Mouse (Mus musculus): ENCODE data around the gene Smok3c. TPM values are rescaled to one million over a fixed set of nuclear protein-coding genes. Genes with fewer than 3 reads are reported as not detected.
A peak's percentile ranks its signal among the peaks of the same experiment; 100 is the strongest.
"Not testable (repeated sequence)": the region's sequence is repeated elsewhere in the genome, so short reads cannot be mapped to it uniquely, and the experiment has no call there.

Smok3c gene
- not detected in 2 replicates for polyA plus RNA-seq (2012; rRNA removed)

GRCm38 (mm10) chr5:138052894-138053293 is at the start of gene Smok3c:
Smok3c (plus strand) TSS chr5:138053194.
- not testable (repeated sequence) for DNase-seq; H3K4me3 ChIP-seq (ENCODE audit: insufficient read depth, low read depth, low read length); H3K36me3 ChIP-seq (ENCODE audit: control insufficient read depth, insufficient read depth, low read length); H3K27me3 ChIP-seq (replicated peaks; ENCODE audit: control insufficient read depth, insufficient read depth, low read length); H3K4me1 ChIP-seq (ENCODE audit: control insufficient read depth, insufficient read depth, low read length); H3K27ac ChIP-seq (ENCODE audit: insufficient read depth, low read depth, low read length)
- no CpG with 5 or more reads among the region's 5 CpGs for WGBS

DNA sequence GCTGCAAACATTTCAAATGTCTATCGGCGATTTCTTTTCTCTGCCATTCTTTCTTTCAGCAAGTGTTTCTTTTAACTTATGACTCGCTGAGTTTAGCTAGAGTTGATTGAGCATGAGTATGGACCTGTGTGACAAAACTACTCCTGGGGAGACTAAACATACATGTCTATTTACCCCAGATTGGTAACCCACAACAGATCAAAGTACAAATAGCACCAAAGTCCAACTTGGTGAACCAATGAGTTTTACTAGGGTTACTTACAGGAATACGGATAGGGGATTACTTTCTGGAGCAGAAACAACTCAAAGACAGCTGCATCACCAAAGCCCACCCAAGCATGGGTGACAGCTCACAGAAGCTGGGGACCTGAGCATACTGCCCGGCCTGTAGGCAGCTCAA is 43.6 kb upstream of the Smok3c start:
- TF ChIP-seq POLR2A (IDR thresholded peaks at IDR 0.05; ENCODE audit: low read depth, low read length): no peak
- no peak for TF ChIP-seq CTCF (conservative IDR thresholded peaks at IDR 0.05; ENCODE audit: insufficient read depth, insufficient read length, low read depth, low read length)
- no peak overlapping the region for H3K4me3 ChIP-seq (ENCODE audit: insufficient read depth, low read depth, low read length)
- H3K36me3 ChIP-seq (ENCODE audit: control insufficient read depth, insufficient read depth, low read length): no peaks in the 10 kb centered on the region
- no peaks in the 10 kb centered on the region for H3K27me3 ChIP-seq (replicated peaks; ENCODE audit: control insufficient read depth, insufficient read depth, low read length)
- peaks cover 5% of the 10 kb centered on the region; the same call in 1 of the 2 replicates for H3K4me1 ChIP-seq (ENCODE audit: control insufficient read depth, insufficient read depth, low read length)
- H3K27ac ChIP-seq (ENCODE audit: insufficient read depth, low read depth, low read length): peak overlapping the region; percentile 34; the same call in 1 of the 2 replicates
- WGBS: 59% methylated on average over 5 of the region's 5 CpGs
- DNase-seq: peak; percentile 67

- WGBS: 80% methylated on average over 5 of the region's 5 CpGs
- no peak for TF ChIP-seq CTCF (conservative IDR thresholded peaks at IDR 0.05; ENCODE audit: insufficient read depth, insufficient read length, low read depth, low read length)
- no peak for TF ChIP-seq POLR2A (IDR thresholded peaks at IDR 0.05; ENCODE audit: low read depth, low read length)
- no peak overlapping the region for H3K4me3 ChIP-seq (ENCODE audit: insufficient read depth, low read depth, low read length)
- DNase-seq: no peak
- H3K27ac ChIP-seq (ENCODE audit: insufficient read depth, low read depth, low read length): no peak overlapping the region
- peaks cover 5% of the 10 kb centered on the region; the same call in 1 of the 2 replicates for H3K4me1 ChIP-seq (ENCODE audit: control insufficient read depth, insufficient read depth, low read length)
- no peaks in the 10 kb centered on the region for H3K27me3 ChIP-seq (replicated peaks; ENCODE audit: control insufficient read depth, insufficient read depth, low read length)
- no peaks in the 10 kb centered on the region for H3K36me3 ChIP-seq (ENCODE audit: control insufficient read depth, insufficient read depth, low read length)
These were observed 40.6 kb upstream of the Smok3c start for GRCm38 (mm10) chr5:138012382-138012781.

DNA sequence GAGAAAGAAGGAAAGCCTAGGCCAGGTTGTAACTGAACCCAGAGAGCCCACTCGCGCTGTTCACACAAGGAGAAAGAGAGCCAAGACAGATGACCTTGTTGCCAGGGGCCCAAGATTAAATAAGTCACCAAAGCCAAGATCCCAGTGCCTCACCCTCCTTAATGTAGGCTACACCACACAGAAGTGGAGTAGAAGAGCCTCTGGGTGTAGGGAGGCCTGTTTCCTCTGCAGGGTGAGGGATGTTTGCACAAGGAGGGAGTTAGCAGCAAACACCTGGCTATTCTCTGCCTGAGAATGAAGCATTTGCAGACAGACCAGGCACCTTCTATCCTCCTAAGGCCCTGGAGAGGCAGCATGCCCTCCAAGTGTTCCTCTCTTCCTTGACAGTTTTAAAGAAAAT is 36.5 kb upstream of the Smok3c start:
- Histone ChIP-seq H3K4me3 (ENCODE audit: insufficient read depth, low read depth, low read length) (no peak overlapping the region), H3K27me3 (replicated peaks; ENCODE audit: control insufficient read depth, insufficient read depth, low read length) (no peaks in the 10 kb centered on the region), H3K27ac (ENCODE audit: insufficient read depth, low read depth, low read length) (no peak overlapping the region), H3K4me1 (ENCODE audit: control insufficient read depth, insufficient read depth, low read length) (no peaks in the 10 kb centered on the region), H3K36me3 (ENCODE audit: control insufficient read depth, insufficient read depth, low read length) (no peaks in the 10 kb centered on the region)
- DNase-seq: no peak
- 92% methylated on average over 2 of the region's 2 CpGs for WGBS
- no peak for TF ChIP-seq CTCF (conservative IDR thresholded peaks at IDR 0.05; ENCODE audit: insufficient read depth, insufficient read length, low read depth, low read length)
- no peak for TF ChIP-seq POLR2A (IDR thresholded peaks at IDR 0.05; ENCODE audit: low read depth, low read length)

DNA sequence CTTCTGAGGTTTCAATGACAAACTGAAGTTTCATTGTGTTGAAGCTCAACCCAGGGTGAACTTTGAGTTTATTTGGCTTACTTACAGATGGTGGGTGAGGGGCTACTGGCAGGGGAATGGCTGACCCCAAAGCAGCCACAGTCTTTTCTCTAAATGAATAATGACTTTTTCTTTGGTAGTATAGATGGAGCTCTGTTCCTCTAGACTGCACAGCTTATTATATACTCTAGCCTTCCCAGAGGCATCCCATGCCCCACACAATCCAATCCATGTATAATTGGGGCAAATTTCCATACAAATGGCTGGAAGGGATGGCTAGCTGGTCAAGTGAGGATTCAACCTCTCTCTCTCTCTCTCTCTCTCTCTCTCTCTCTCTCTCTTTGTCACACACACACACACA is 36.0 kb upstream of the Smok3c start:
- Histone ChIP-seq H3K27ac (ENCODE audit: insufficient read depth, low read depth, low read length) (no peak overlapping the region), H3K36me3 (ENCODE audit: control insufficient read depth, insufficient read depth, low read length) (no peaks in the 10 kb centered on the region), H3K4me3 (ENCODE audit: insufficient read depth, low read depth, low read length) (no peak overlapping the region), H3K4me1 (ENCODE audit: control insufficient read depth, insufficient read depth, low read length) (no peaks in the 10 kb centered on the region), H3K27me3 (replicated peaks; ENCODE audit: control insufficient read depth, insufficient read depth, low read length) (no peaks in the 10 kb centered on the region)
- TF ChIP-seq CTCF (conservative IDR thresholded peaks at IDR 0.05; ENCODE audit: insufficient read depth, insufficient read length, low read depth, low read length) (no peak), POLR2A (IDR thresholded peaks at IDR 0.05; ENCODE audit: low read depth, low read length) (no peak)
- no peak for DNase-seq

- H3K27ac ChIP-seq (ENCODE audit: insufficient read depth, low read depth, low read length); H3K36me3 ChIP-seq (ENCODE audit: control insufficient read depth, insufficient read depth, low read length); DNase-seq; H3K4me3 ChIP-seq (ENCODE audit: insufficient read depth, low read depth, low read length); H3K27me3 ChIP-seq (replicated peaks; ENCODE audit: control insufficient read depth, insufficient read depth, low read length); H3K4me1 ChIP-seq (ENCODE audit: control insufficient read depth, insufficient read depth, low read length): not testable (repeated sequence)
- WGBS: 88% methylated on average over 4 of the region's 4 CpGs
These were observed 33.4 kb upstream of the Smok3c start for GRCm38 (mm10) chr5:138019577-138019976.

GRCm38 (mm10) chr5:138020961-138021479 is 32.0 kb upstream of the Smok3c start, which contains the start of the genes Smok3a and Smok3b:
Smok3a (plus strand) TSS chr5:138021261.
Smok3b (plus strand) TSS chr5:138021429.
- H3K4me1 ChIP-seq (ENCODE audit: control insufficient read depth, insufficient read depth, low read length); H3K4me3 ChIP-seq (ENCODE audit: insufficient read depth, low read depth, low read length); H3K27me3 ChIP-seq (replicated peaks; ENCODE audit: control insufficient read depth, insufficient read depth, low read length); H3K36me3 ChIP-seq (ENCODE audit: control insufficient read depth, insufficient read depth, low read length); DNase-seq; H3K27ac ChIP-seq (ENCODE audit: insufficient read depth, low read depth, low read length): not testable (repeated sequence)
- WGBS: 93% methylated on average over 3 of the region's 7 CpGs

DNA sequence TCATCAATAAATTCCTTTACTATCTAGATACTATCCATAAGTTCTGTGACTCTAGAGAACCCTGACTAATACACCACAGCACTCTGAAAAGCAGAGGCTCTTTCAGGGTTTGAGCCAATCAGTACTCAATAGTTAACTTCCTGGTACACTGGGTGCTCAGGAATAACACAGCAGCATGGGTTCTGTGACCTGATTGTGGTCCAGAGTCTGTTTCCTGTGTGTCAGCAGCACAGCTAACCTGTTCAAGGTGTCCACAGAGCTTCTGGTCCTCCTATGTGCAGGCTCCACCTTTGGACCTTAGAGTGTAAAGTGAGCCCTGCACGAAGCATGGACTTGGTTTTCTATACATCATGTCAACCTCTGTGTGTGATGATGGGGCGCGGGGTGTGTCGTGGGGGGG is 20.8 kb downstream of the Smok3c start:
- H3K4me1 ChIP-seq (ENCODE audit: control insufficient read depth, insufficient read depth, low read length): peaks cover 3% of the 10 kb centered on the region; the same call in 1 of the 2 replicates
- H3K36me3 ChIP-seq (ENCODE audit: control insufficient read depth, insufficient read depth, low read length): no peaks in the 10 kb centered on the region
- no peak overlapping the region for H3K27ac ChIP-seq (ENCODE audit: insufficient read depth, low read depth, low read length)
- TF ChIP-seq POLR2A (IDR thresholded peaks at IDR 0.05; ENCODE audit: low read depth, low read length): no peak
- TF ChIP-seq CTCF (conservative IDR thresholded peaks at IDR 0.05; ENCODE audit: insufficient read depth, insufficient read length, low read depth, low read length): no peak
- DNase-seq: peak; percentile 0
- no peak overlapping the region for H3K4me3 ChIP-seq (ENCODE audit: insufficient read depth, low read depth, low read length)
- 81% methylated on average over 4 of the region's 4 CpGs for WGBS
- no peaks in the 10 kb centered on the region for H3K27me3 ChIP-seq (replicated peaks; ENCODE audit: control insufficient read depth, insufficient read depth, low read length)
